Mouse (Mus musculus): ENCODE results near the gene Tbx19. TPM values are rescaled to one million over a fixed set of nuclear protein-coding genes. Genes with fewer than 3 reads are reported as not detected.

The Tbx19 gene
- polyA plus RNA-seq, 1 experiment from 2014 or later = not detected

GRCm38 (mm10) chr1:165194662-165195013 is 34.1 kb upstream of the Tbx19 start:
- Histone ChIP-seq H3K4me1 (replicated peaks; ENCODE audit: control insufficient read depth, insufficient read depth, low read length) (peaks cover 9% of the 10 kb centered on the region), H3K27ac (ENCODE audit: low read length) (no peak overlapping the region), H3K9ac (replicated peaks; ENCODE audit: low read depth, low read length) (peak overlapping the region; percentile 60), H3K36me3 (ENCODE audit: control insufficient read depth, insufficient read depth) (no peaks in the 10 kb centered on the region), H3K4me3 (replicated peaks; ENCODE audit: low read length) (peak overlapping the region; percentile 81), H3K4me2 (ENCODE audit: low read length) (peak overlapping the region; percentile 97), H3K9me3 (ENCODE audit: control insufficient read depth, low read length) (no peaks in the 10 kb centered on the region), H3K27me3 (replicated peaks; ENCODE audit: control insufficient read depth, insufficient read depth, low read length) (no peaks in the 10 kb centered on the region)
- WGBS = 11% methylated on average over 5 of the region's 5 CpGs
- ATAC-seq = no peak; the same call in 1 of the 2 replicates

- Histone ChIP-seq H3K27ac (ENCODE audit: low read length) (peak within 1 kb of the TSS; percentile 25), H3K4me2 (ENCODE audit: low read length) (peak within 1 kb of the TSS; percentile 97), H3K9me3 (ENCODE audit: control insufficient read depth, low read length) (no peaks in the 10 kb centered on the region), H3K4me1 (replicated peaks; ENCODE audit: control insufficient read depth, insufficient read depth, low read length) (peaks cover 9% of the 10 kb centered on the region), H3K9ac (replicated peaks; ENCODE audit: low read depth, low read length) (peak within 1 kb of the TSS; percentile 60), H3K36me3 (ENCODE audit: control insufficient read depth, insufficient read depth) (no peaks in the 10 kb centered on the region), H3K27me3 (replicated peaks; ENCODE audit: control insufficient read depth, insufficient read depth, low read length) (no peaks in the 10 kb centered on the region), H3K4me3 (replicated peaks; ENCODE audit: low read length) (peak within 1 kb of the TSS; percentile 81)
- under 1% methylated on average over 68 of the region's 69 CpGs for WGBS
- ATAC-seq = peak; percentile 82
Observed at GRCm38 (mm10) chr1:165193880-165194661, 33.5 kb upstream of the Tbx19 start, which contains the start of gene Sft2d2. Gene Sft2d2, minus strand, starts transcription at chr1:165194438.

GRCm38 (mm10) chr1:165193426-165193825 is 32.9 kb upstream of the Tbx19 start:
- WGBS = 17% methylated on average over 7 of the region's 7 CpGs

GRCm38 (mm10) chr1:165192714-165193264 is 32.2 kb upstream of the Tbx19 start:
- no peaks in the 10 kb centered on the region for H3K36me3 ChIP-seq (ENCODE audit: control insufficient read depth, insufficient read depth)
- H3K27ac ChIP-seq (ENCODE audit: low read length) = no peak overlapping the region
- peaks cover 9% of the 10 kb centered on the region for H3K4me1 ChIP-seq (replicated peaks; ENCODE audit: control insufficient read depth, insufficient read depth, low read length)
- H3K4me3 ChIP-seq (replicated peaks; ENCODE audit: low read length) = no peak overlapping the region
- no peaks in the 10 kb centered on the region for H3K9me3 ChIP-seq (ENCODE audit: control insufficient read depth, low read length)
- ATAC-seq = no peak
- no peak overlapping the region for H3K9ac ChIP-seq (replicated peaks; ENCODE audit: low read depth, low read length)
- no peak overlapping the region for H3K4me2 ChIP-seq (ENCODE audit: low read length)
- no peaks in the 10 kb centered on the region for H3K27me3 ChIP-seq (replicated peaks; ENCODE audit: control insufficient read depth, insufficient read depth, low read length)
- 81% methylated on average over 10 of the region's 10 CpGs for WGBS

More at GRCm38 (mm10) chr1:165193426-165193825, 32.9 kb upstream of the Tbx19 start:
- Histone ChIP-seq H3K4me3 (replicated peaks; ENCODE audit: low read length) (peak overlapping the region; percentile 81), H3K4me1 (replicated peaks; ENCODE audit: control insufficient read depth, insufficient read depth, low read length) (peaks cover 9% of the 10 kb centered on the region), H3K9ac (replicated peaks; ENCODE audit: low read depth, low read length) (no peak overlapping the region; the same call in 1 of the 2 replicates), H3K9me3 (ENCODE audit: control insufficient read depth, low read length) (no peaks in the 10 kb centered on the region), H3K27ac (ENCODE audit: low read length) (no peak overlapping the region), H3K36me3 (ENCODE audit: control insufficient read depth, insufficient read depth) (no peaks in the 10 kb centered on the region), H3K27me3 (replicated peaks; ENCODE audit: control insufficient read depth, insufficient read depth, low read length) (no peaks in the 10 kb centered on the region), H3K4me2 (ENCODE audit: low read length) (peak overlapping the region; percentile 97)
- no peak for ATAC-seq

GRCm38 (mm10) chr1:165192102-165192501 is 31.5 kb upstream of the Tbx19 start:
- no peak overlapping the region for H3K9ac ChIP-seq (replicated peaks; ENCODE audit: low read depth, low read length)
- H3K4me2 ChIP-seq (ENCODE audit: low read length) = no peak overlapping the region
- WGBS = 84% methylated on average over 4 of the region's 4 CpGs
- peaks cover 9% of the 10 kb centered on the region for H3K4me1 ChIP-seq (replicated peaks; ENCODE audit: control insufficient read depth, insufficient read depth, low read length)
- no peaks in the 10 kb centered on the region for H3K27me3 ChIP-seq (replicated peaks; ENCODE audit: control insufficient read depth, insufficient read depth, low read length)
- H3K9me3 ChIP-seq (ENCODE audit: control insufficient read depth, low read length) = no peaks in the 10 kb centered on the region
- H3K4me3 ChIP-seq (replicated peaks; ENCODE audit: low read length) = no peak overlapping the region
- no peaks in the 10 kb centered on the region for H3K36me3 ChIP-seq (ENCODE audit: control insufficient read depth, insufficient read depth)
- no peak overlapping the region for H3K27ac ChIP-seq (ENCODE audit: low read length)
- ATAC-seq = no peak

- H3K36me3 ChIP-seq (ENCODE audit: control insufficient read depth, insufficient read depth) = no peaks in the 10 kb centered on the region
- H3K4me1 ChIP-seq (replicated peaks; ENCODE audit: control insufficient read depth, insufficient read depth, low read length) = peaks cover 9% of the 10 kb centered on the region
- no peaks in the 10 kb centered on the region for H3K27me3 ChIP-seq (replicated peaks; ENCODE audit: control insufficient read depth, insufficient read depth, low read length)
- H3K4me3 ChIP-seq (replicated peaks; ENCODE audit: low read length) = no peak overlapping the region
- no peak overlapping the region for H3K4me2 ChIP-seq (ENCODE audit: low read length)
- no peak for ATAC-seq
- H3K9me3 ChIP-seq (ENCODE audit: control insufficient read depth, low read length) = no peaks in the 10 kb centered on the region
- no peak overlapping the region for H3K9ac ChIP-seq (replicated peaks; ENCODE audit: low read depth, low read length)
- WGBS = 31% methylated on average over 13 of the region's 13 CpGs
- H3K27ac ChIP-seq (ENCODE audit: low read length) = no peak overlapping the region
Observed at GRCm38 (mm10) chr1:165191611-165192010, 31.0 kb upstream of the Tbx19 start.

GRCm38 (mm10) chr1:165190571-165191273 is 30.1 kb upstream of the Tbx19 start:
- Histone ChIP-seq H3K27me3 (replicated peaks; ENCODE audit: control insufficient read depth, insufficient read depth, low read length) (no peaks in the 10 kb centered on the region), H3K27ac (ENCODE audit: low read length) (no peak overlapping the region), H3K36me3 (ENCODE audit: control insufficient read depth, insufficient read depth) (no peaks in the 10 kb centered on the region), H3K9ac (replicated peaks; ENCODE audit: low read depth, low read length) (no peak overlapping the region), H3K4me2 (ENCODE audit: low read length) (no peak overlapping the region), H3K4me1 (replicated peaks; ENCODE audit: control insufficient read depth, insufficient read depth, low read length) (peaks cover 9% of the 10 kb centered on the region), H3K9me3 (ENCODE audit: control insufficient read depth, low read length) (no peaks in the 10 kb centered on the region), H3K4me3 (replicated peaks; ENCODE audit: low read length) (no peak overlapping the region)
- 93% methylated on average over 10 of the region's 10 CpGs for WGBS
- no peak for ATAC-seq

GRCm38 (mm10) chr1:165190068-165190467 is 29.5 kb upstream of the Tbx19 start:
- Histone ChIP-seq H3K9ac (replicated peaks; ENCODE audit: low read depth, low read length) (no peak overlapping the region), H3K9me3 (ENCODE audit: control insufficient read depth, low read length) (no peaks in the 10 kb centered on the region), H3K27ac (ENCODE audit: low read length) (no peak overlapping the region), H3K36me3 (ENCODE audit: control insufficient read depth, insufficient read depth) (no peaks in the 10 kb centered on the region), H3K27me3 (replicated peaks; ENCODE audit: control insufficient read depth, insufficient read depth, low read length) (no peaks in the 10 kb centered on the region), H3K4me3 (replicated peaks; ENCODE audit: low read length) (no peak overlapping the region), H3K4me2 (ENCODE audit: low read length) (no peak overlapping the region), H3K4me1 (replicated peaks; ENCODE audit: control insufficient read depth, insufficient read depth, low read length) (peaks cover 9% of the 10 kb centered on the region)
- 75% methylated on average over 6 of the region's 6 CpGs for WGBS
- ATAC-seq = no peak

- WGBS = 79% methylated on average over 10 of the region's 10 CpGs
- Histone ChIP-seq H3K36me3 (ENCODE audit: control insufficient read depth, insufficient read depth) (no peaks in the 10 kb centered on the region), H3K4me3 (replicated peaks; ENCODE audit: low read length) (no peak overlapping the region), H3K9me3 (ENCODE audit: control insufficient read depth, low read length) (no peaks in the 10 kb centered on the region), H3K9ac (replicated peaks; ENCODE audit: low read depth, low read length) (no peak overlapping the region), H3K27me3 (replicated peaks; ENCODE audit: control insufficient read depth, insufficient read depth, low read length) (no peaks in the 10 kb centered on the region), H3K27ac (ENCODE audit: low read length) (no peak overlapping the region), H3K4me1 (replicated peaks; ENCODE audit: control insufficient read depth, insufficient read depth, low read length) (peaks cover 4% of the 10 kb centered on the region), H3K4me2 (ENCODE audit: low read length) (no peak overlapping the region)
- ATAC-seq = no peak
Observed at GRCm38 (mm10) chr1:165188806-165189580, 28.4 kb upstream of the Tbx19 start.
